Mouse (Mus musculus) limb, embryonic 11.5 days (tissue): ENCODE data around the gene Gm6268. TPM values are rescaled to one million over a fixed set of nuclear protein-coding genes. Genes with fewer than 3 reads are reported as not detected.

Source experiments
- ATAC-seq: fragments of 200-750 bp; cut with Nextera tagmentation; 2 replicates; pipeline ENCODE4 v1.8.0; 2017; ENCODE audit warnings: low read depth; ENCODE audit not compliant: insufficient number of reproducible peaks, low FRiP score, low TSS enrichment
- DNase-seq: peaks from one replicate; pipeline ENCODE4 v3.0.0-alpha.2; 2015; ENCODE audit warnings: low spot score
- H3K27ac ChIP-seq: fragments of 300-500 bp; sonication (generic); replicated peaks from 2 replicates; pipeline ENCODE4 v1.5.1; 2014; ENCODE audit warnings: low read depth, mild to moderate bottlenecking, low read length
- H3K27me3 ChIP-seq: fragments of 300-500 bp; sonication (generic); 2 replicates; pipeline ENCODE4 v1.6.1; 2014; ENCODE audit warnings: mild to moderate bottlenecking, low read length, mixed read lengths; ENCODE audit not compliant: control insufficient read depth, insufficient read depth
- H3K36me3 ChIP-seq: fragments of 300-500 bp; sonication (generic); 2 replicates; pipeline ENCODE4 v1.6.1; 2014; ENCODE audit warnings: mild to moderate bottlenecking, low read length, moderate library complexity, mixed read lengths; ENCODE audit not compliant: control insufficient read depth, insufficient read depth
- H3K4me1 ChIP-seq: fragments of 300-500 bp; sonication (generic); 2 replicates; pipeline ENCODE4 v1.6.1; 2014; ENCODE audit warnings: low read length, mixed read lengths; ENCODE audit not compliant: control insufficient read depth, insufficient read depth
- H3K4me2 ChIP-seq: fragments of 300-500 bp; sonication (generic); 2 replicates; pipeline ENCODE4 v1.6.1; 2014; ENCODE audit warnings: low read depth, mild to moderate bottlenecking, moderate library complexity; ENCODE audit not compliant: severe bottlenecking
- H3K4me3 ChIP-seq: fragments of 300-500 bp; sonication (generic); 2 replicates; pipeline ENCODE4 v1.5.1; 2014; ENCODE audit warnings: low read depth, low read length
- H3K9ac ChIP-seq: fragments of 300-500 bp; sonication (generic); 2 replicates; pipeline ENCODE4 v1.6.1; 2014; ENCODE audit warnings: mild to moderate bottlenecking, low read length
- H3K9me3 ChIP-seq: fragments of 300-500 bp; sonication (generic); 2 replicates; pipeline ENCODE4 v1.6.1; 2016; ENCODE audit warnings: low read length; ENCODE audit not compliant: control insufficient read depth
- WGBS: fragments of 180-500 bp; shearing (Covaris S2); extraction: QIAGEN DNeasy Blood & Tissue Kit; methylation state at CpG from one replicate; pipeline ENCODE4 v1.1.7; 2014; 5-methylcytosine and 5-hydroxymethylcytosine counted together
- polyA plus RNA-seq: library from polyadenylated mRNA; unstranded; fragments of >200 nt; fragmentation: Nextera tagmentation; extraction: Ambion mirVana; gene quantifications from 2 replicates; pipeline ENCODE4 v1.2.1, GENCODE M21; 2014

Gm6268 gene
- polyA plus RNA-seq: not detected in 2 replicates

GRCm38 (mm10) chrX:36400980-36401379, at the start of gene Gm6268:
Gene Gm6268 (plus strand): TSS chrX:36401280.
- DNase-seq: no peak
- no peaks in the 10 kb centered on the region for H3K9me3 ChIP-seq
- no peak within 1 kb of the TSS for H3K4me2 ChIP-seq
- no peak within 1 kb of the TSS for H3K4me3 ChIP-seq
- H3K27ac ChIP-seq: no peak within 1 kb of the TSS
- ATAC-seq: no peak
- no peaks in the 10 kb centered on the region for H3K27me3 ChIP-seq
- no peaks in the 10 kb centered on the region for H3K4me1 ChIP-seq
- H3K36me3 ChIP-seq: no peaks in the 10 kb centered on the region
- 94% methylated on average over 13 of the region's 13 CpGs for WGBS
- no peak within 1 kb of the TSS for H3K9ac ChIP-seq

- no peaks in the 10 kb centered on the region for H3K36me3 ChIP-seq
- no peak overlapping the region for H3K4me2 ChIP-seq
- 71% methylated on average over 3 of the region's 3 CpGs for WGBS
- no peak overlapping the region for H3K4me3 ChIP-seq
- DNase-seq: peak; percentile 21
- H3K9ac ChIP-seq: no peak overlapping the region
- ATAC-seq: no peak
- no peaks in the 10 kb centered on the region for H3K4me1 ChIP-seq
- no peak overlapping the region for H3K27ac ChIP-seq
- H3K27me3 ChIP-seq: no peaks in the 10 kb centered on the region
- H3K9me3 ChIP-seq: no peaks in the 10 kb centered on the region
Measured at GRCm38 (mm10) chrX:36352446-36352845, 48.6 kb upstream of the Gm6268 start.

GRCm38 (mm10) chrX:36385340-36385739, 15.7 kb upstream of the Gm6268 start:
- Histone ChIP-seq H3K9me3 (no peaks in the 10 kb centered on the region), H3K27me3 (no peaks in the 10 kb centered on the region), H3K4me2 (no peak overlapping the region), H3K27ac (no peak overlapping the region), H3K4me1 (no peaks in the 10 kb centered on the region), H3K36me3 (no peaks in the 10 kb centered on the region), H3K4me3 (no peak overlapping the region), H3K9ac (no peak overlapping the region)
- ATAC-seq: no peak
- no peak for DNase-seq

GRCm38 (mm10) chrX:36389971-36390370, 11.1 kb upstream of the Gm6268 start:
- H3K4me1 ChIP-seq: no peaks in the 10 kb centered on the region
- 73% methylated on average over 3 of the region's 3 CpGs for WGBS
- H3K27ac ChIP-seq: no peak overlapping the region
- no peak overlapping the region for H3K9ac ChIP-seq
- no peak for ATAC-seq
- H3K4me3 ChIP-seq: no peak overlapping the region
- H3K4me2 ChIP-seq: no peak overlapping the region
- H3K9me3 ChIP-seq: no peaks in the 10 kb centered on the region
- no peak for DNase-seq
- no peaks in the 10 kb centered on the region for H3K27me3 ChIP-seq
- H3K36me3 ChIP-seq: no peaks in the 10 kb centered on the region

- H3K27me3 ChIP-seq: no peaks in the 10 kb centered on the region
- H3K9me3 ChIP-seq: no peaks in the 10 kb centered on the region
- WGBS: 67% methylated on average over 2 of the region's 2 CpGs
- no peak overlapping the region for H3K27ac ChIP-seq
- no peaks in the 10 kb centered on the region for H3K4me1 ChIP-seq
- no peak for DNase-seq
- no peak overlapping the region for H3K4me2 ChIP-seq
- H3K4me3 ChIP-seq: no peak overlapping the region
- no peak for ATAC-seq
- no peak overlapping the region for H3K9ac ChIP-seq
- H3K36me3 ChIP-seq: no peaks in the 10 kb centered on the region
Measured at GRCm38 (mm10) chrX:36390503-36390902, 10.6 kb upstream of the Gm6268 start.

- Histone ChIP-seq H3K9me3 (no peaks in the 10 kb centered on the region), H3K4me3 (no peak overlapping the region), H3K36me3 (no peaks in the 10 kb centered on the region), H3K4me2 (no peak overlapping the region), H3K27ac (no peak overlapping the region), H3K4me1 (no peaks in the 10 kb centered on the region), H3K27me3 (no peaks in the 10 kb centered on the region), H3K9ac (no peak overlapping the region)
- DNase-seq (no peak), ATAC-seq (no peak)
- WGBS: 77% methylated on average over 6 of the region's 6 CpGs
Measured at GRCm38 (mm10) chrX:36392672-36393071, 8.4 kb upstream of the Gm6268 start.

- Histone ChIP-seq H3K4me2 (no peak overlapping the region), H3K9ac (no peak overlapping the region), H3K36me3 (no peaks in the 10 kb centered on the region), H3K4me3 (no peak overlapping the region), H3K27ac (no peak overlapping the region), H3K27me3 (no peaks in the 10 kb centered on the region), H3K9me3 (no peaks in the 10 kb centered on the region), H3K4me1 (no peaks in the 10 kb centered on the region)
- no peak for DNase-seq
- ATAC-seq: no peak
- WGBS: 33% methylated on average over 6 of the region's 6 CpGs
Measured at GRCm38 (mm10) chrX:36393279-36393678, 7.8 kb upstream of the Gm6268 start.

GRCm38 (mm10) chrX:36402316-36402715, 1.2 kb downstream of the Gm6268 start:
- ATAC-seq (no peak), DNase-seq (no peak)
- Histone ChIP-seq H3K9me3 (no peaks in the 10 kb centered on the region), H3K4me1 (no peaks in the 10 kb centered on the region), H3K27me3 (no peaks in the 10 kb centered on the region), H3K4me2 (no peak overlapping the region), H3K4me3 (no peak overlapping the region), H3K36me3 (no peaks in the 10 kb centered on the region), H3K27ac (no peak overlapping the region), H3K9ac (no peak overlapping the region)
- 67% methylated on average over 6 of the region's 6 CpGs for WGBS

GRCm38 (mm10) chrX:36419153-36419552, 18.1 kb downstream of the Gm6268 start:
- Histone ChIP-seq H3K27ac (no peak overlapping the region), H3K9me3 (no peaks in the 10 kb centered on the region), H3K36me3 (no peaks in the 10 kb centered on the region), H3K9ac (no peak overlapping the region), H3K4me3 (no peak overlapping the region), H3K27me3 (no peaks in the 10 kb centered on the region), H3K4me2 (no peak overlapping the region), H3K4me1 (no peaks in the 10 kb centered on the region)
- ATAC-seq (no peak), DNase-seq (no peak)
- WGBS: 77% methylated on average over 3 of the region's 3 CpGs
